Mouse (Mus musculus): Measurements from ENCODE around the gene Mov10.
A peak's percentile ranks its signal among the peaks of the same experiment; 100 is the strongest.
"Not testable (repeated sequence)": the region's sequence is repeated elsewhere in the genome, so short reads cannot be mapped to it uniquely, and the experiment has no call there.

The Mov10 gene

DNA sequence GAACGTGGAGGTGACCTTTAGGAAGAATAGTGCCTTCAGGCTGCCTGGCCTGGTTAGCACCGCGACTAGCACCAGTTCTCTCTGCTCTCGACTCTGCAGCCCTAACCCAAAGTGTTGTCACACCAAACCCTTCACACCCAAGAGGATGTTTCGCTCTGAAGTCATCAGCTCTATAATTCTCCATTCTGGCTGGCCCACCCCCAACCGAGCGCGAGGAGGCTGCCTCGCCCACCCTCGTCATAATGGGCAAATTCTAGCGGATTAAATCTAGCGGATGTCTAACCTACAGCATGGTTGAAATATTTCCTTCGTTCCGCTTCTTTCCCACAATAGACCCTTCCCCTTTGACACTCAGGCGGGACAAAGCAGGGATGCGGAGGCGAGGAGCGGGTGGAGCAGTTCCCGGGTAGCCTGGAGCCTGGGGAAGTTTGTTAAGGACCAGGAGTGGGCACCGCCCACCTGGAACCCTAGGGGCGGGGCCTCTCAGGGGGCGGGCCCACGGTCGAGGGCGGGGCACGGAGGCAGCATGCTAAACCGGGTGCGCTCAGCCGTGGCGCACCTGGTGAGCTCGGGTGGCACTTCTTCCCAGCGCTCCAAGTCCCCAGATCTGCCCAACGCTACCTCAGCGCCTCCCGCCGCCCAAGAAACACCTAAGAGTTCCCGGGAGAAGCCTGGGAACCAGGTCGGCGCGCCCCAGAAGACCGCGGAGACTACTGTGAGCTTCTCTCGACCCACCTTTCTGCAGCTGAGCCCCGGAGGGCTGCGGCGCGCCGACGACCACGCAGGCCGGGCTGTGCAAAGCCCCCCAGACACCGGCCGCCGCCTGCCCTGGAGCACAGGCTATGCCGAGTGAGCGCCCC, 37.6 kb downstream of the Mov10 start, which contains the start of gene Ppm1j:
Ppm1j (plus strand) TSS at position 496 of the 860 bp plus-strand sequence.
- DNase-seq (ENCODE audit: low spot score), result peak; percentile 68

DNA sequence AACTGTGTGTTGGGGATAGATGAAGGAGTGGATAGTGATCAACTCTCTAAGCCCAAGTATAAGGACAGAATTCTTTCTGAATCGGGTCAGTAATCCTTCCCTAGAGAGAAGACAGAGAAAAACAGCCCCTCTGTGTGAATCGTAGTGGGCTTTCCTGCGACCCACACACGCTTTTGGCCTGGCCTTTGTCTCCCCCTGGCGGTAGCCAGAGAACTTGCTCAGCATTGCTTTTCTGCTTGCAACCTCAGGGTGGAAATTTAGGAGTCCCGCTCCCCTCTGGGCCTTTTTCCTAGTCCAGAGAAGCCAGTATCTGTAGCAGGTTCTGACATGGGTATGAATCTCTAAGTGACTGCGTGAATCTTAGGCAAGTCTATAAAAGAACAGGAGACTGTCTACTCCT, 38.4 kb downstream of the Mov10 start:
- peak; percentile 55 for DNase-seq (ENCODE audit: low spot score)

DNA sequence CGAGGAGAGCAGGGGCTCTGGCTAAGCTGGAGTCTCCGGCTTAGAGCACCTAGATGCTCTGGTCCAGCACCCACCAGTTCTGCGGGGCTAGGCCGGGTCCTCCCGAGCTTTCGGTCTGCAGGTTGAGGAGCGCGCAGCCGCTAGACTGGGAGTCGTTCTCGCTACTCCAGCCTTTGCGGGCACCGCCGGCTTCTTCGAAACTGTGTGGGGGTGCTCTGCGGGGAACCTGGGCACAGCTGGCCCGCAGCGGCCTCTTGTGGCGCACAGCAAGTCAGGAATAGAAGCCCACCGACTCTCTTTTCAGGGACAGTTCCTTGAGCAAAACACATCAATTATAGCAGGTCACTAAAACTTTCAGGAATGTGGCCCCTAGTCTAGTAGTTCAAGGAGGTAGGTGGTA, 41.0 kb downstream of the Mov10 start:
- peak; percentile 49 for DNase-seq (ENCODE audit: low spot score)

DNA sequence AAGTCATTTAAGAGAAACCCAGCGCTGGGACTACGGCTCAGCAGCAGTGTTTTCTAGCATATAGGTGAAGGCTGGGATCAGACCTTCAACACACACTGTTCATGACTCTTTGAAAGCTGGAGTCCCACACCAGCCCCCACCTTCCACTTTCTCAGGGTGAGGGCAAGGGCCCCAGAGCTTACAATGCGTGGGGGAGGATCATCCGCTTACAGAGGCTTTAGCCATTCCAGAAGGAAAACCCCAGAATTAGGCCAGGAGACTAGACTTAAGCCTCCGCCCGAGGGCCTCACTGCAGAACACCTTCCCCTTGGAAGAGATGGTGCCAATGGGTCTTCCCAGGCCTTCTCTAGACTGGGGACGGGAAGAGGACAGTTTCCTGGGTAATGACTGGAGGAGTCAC, 45.1 kb downstream of the Mov10 start:
- no peak for DNase-seq (ENCODE audit: low spot score)

DNA sequence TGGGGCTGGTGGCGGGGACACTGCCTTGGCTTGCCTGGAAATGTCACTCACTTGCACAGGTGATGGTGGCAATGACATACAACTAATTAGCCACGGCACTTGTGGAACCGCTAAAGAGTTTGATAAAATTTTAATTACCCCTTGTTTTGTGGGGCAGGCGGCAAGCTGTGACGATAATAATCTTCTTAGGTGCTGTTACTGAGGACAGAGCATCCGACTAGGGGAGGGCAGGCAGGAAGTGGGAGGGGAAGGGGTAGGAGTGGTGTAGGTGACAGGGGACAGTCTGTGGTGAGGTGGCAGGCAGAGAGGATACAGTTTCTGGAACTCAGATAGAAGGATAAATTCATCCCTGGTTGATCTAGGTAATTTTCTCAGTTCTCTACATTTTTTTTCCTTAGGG, 46.9 kb downstream of the Mov10 start:
- no peak for DNase-seq (ENCODE audit: low spot score)

DNA sequence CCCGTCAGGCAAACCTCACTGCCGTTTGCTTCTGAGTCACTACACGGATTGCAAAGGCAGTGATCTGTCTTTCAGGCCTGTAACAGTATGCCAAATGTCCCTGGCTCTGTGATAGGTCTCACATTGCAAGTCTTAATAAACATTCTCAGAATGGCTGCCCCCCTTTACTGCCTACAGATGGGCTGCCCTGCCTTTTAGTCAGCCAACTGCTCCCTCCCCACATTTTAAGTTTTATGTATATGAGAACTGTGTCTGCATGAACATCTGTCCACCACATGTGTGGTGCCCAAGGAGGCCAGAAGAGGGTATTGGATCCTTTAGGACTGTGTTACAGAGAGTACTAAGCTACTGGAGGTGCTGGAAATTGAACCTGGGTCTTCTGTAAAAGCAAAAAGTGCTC, 47.4 kb downstream of the Mov10 start:
- no peak for DNase-seq (ENCODE audit: low spot score)

DNA sequence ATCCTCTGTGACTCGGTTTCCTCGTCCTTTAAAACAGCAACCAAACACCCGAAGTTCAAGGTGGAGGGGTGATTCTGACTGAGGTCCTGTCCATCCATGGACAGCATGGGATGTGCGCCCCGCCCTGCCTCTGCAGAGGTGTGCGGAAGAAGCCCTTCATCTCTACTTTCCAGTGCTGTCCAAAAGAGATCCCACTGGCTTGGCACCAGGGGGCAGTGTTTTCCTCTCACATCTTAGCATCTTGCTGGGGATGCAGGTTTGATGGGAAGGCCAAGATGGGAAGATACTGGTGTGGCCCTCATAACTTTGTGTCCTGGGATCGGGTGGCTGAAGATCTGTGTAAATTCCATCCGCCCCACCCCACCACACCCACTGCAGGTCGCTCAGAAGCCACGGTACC, 48.3 kb downstream of the Mov10 start:
- peak; percentile 29 for DNase-seq (ENCODE audit: low spot score)

DNA sequence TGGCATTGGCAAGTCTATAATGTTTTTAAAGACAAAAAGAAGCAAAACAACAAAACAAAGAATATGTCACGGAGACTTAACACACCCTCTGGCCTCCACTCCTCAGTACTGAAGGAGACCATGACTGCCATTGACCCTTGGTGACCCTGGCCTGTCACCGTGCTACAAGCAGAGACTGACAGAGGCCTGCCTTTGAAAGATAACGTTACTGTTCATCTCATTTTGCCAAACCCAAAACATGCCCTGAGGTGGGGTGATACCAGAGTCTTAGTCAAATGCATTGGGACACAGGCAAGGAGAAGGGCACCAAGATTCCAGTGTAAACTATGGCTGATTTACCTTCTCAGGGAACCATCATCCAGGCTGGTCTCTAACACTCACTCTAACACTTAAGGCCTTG, 49.2 kb downstream of the Mov10 start:
- no peak for DNase-seq (ENCODE audit: low spot score)

DNA sequence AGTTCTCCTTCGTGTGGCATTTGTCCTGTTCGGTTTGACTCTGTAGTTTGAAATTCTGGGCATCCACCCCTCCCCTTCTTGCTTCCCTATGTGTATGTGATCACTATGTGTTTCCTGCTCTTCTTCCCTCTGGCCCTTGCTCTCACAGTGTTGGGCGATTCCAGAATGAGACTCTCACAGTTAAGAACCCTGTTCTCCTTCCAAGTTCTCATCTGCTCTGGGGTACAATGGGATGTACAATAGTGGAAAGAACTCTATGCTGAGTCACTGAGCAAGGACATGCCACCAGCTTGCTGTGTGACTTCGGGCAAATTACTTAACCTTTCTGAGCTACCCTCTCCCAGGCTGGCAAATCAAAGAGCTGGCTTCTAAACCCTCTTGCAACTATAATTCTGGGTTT, 50.6 kb downstream of the Mov10 start:
- DNase-seq (ENCODE audit: low spot score), result no peak

DNA sequence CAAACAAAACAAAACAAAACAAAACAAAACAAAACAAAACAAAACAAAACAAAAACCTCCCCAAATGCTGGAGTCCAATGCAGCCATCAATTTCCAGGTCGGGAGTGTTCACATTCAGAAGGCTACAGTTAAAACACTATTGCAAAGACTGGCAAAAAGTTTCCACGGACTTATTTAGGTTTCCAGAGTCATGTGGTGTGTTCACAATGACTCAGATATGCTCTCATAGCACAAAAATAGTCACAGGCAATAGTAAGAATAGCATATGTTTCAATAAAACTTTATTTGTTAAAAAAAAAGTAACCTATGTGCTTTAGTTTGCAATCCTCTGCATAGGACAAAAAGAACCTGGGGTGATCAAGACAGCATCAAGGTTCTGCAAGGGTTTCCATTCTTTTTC, 51.2 kb downstream of the Mov10 start:
- DNase-seq (ENCODE audit: low spot score), result no peak

DNA sequence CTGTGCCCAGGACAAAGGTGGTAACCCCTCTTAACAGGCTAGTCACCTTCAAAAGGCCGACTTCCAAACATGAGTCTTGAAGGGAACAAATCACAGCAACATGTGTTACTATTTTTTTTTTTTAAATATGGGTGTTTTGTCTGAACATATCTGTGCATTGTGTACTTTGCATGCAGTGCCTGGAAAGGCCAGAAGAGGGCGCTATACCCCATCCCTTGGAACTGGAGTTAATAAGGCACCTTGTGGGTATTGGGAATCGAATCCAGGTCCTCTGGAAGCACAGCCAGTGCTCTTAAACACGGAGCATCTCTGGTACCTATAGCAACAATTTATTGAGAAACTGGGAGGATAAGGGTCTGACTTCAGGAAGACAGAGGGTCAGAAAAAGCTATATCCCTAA, 53.3 kb downstream of the Mov10 start:
- peak; percentile 14 for DNase-seq (ENCODE audit: low spot score)

DNA sequence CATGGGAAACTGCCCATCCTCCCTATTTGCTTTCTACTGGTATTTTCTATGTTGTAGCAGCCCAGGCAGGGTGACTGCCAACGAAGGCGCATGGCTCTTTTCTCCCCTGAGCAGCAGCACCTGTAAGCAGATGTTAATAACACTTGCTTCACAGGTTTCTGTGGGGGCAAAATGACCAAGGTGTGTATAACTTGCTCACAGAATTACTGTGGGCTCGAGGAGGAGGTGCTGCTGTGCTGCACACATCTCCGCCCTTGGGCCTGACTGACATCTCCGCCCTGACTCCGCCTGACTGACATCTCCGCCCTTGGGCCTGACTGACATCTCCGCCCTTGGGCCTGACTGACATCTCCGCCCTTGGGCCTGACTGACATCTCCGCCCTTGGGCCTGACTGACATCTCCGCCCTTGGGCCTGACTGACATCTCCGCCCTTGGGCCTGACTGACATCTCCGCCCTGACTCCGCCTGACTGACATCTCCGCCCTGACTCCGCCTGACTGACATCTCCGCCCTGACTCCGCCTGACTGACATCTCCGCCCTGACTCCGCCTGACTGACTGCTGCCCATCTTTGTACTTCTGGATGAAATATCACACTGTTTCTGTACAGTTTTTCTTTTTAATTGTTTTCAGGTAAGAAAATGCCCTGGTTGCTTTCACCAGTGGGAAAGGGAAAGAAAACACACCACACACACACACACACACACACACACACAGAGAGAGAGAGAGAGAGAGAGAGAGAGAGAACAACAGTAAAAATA, 56.1 kb downstream of the Mov10 start:
- not testable (repeated sequence) for DNase-seq (ENCODE audit: low spot score)

DNA sequence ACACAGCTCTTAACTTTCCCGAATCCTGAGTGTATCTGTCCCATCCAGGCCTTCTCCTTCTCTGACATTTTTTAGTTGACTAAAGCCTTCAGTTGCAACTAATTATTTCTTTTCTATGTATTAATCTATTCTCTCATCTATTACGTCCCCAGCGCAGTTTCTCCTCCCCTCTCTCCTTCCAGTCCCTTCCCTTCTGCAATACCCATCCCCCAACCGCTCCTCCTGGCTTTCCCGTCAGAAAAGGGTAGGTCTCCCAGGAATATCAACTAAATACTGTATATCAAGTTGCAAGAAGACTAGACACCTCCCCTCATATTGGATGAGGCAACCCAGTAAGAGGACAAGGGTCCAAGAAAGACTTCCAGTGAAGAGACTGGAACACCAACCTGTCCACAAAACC, 59.5 kb downstream of the Mov10 start:
- DNase-seq (ENCODE audit: low spot score), result no peak

DNA sequence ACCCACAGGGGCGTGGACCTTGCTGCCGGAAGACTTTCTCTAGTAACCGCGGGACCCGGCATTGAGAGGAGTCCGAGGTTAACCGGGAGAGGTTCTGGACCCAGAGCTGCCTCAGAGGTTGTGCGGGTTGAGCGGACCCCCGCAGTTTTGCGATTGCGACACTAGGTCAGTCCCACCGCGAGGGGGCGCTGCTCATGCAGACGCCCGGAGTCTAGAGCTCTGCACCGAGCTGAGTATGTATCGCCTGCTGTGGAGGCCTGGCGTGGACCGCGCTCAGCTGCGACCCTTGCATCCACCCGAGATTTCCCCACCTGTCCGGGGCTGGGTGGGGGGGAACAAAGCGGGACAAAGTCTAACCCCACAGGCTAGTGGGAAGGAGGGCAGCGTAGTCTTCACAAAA, 60.0 kb downstream of the Mov10 start:
- peak; percentile 73 for DNase-seq (ENCODE audit: low spot score)

DNA sequence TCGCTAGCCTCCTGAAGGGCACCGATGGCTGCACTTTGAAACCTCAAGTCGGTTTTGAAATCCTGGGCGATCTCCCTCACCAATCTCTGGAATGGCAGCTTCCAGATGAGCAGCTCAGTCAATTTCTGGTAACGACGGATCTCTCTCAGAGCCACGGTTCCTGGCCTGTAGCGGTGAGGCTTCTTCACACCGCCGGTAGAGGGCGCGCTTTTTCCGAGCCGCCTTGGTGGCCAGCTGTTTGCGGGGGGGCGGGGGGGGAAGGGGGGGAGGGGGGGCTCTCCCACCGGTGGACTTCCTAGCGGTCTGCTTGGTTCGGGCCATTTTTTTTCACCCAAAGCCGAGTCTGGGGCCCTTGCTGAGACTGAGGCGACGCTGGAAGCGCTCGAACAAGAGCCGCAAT, 65.5 kb downstream of the Mov10 start:
- peak; percentile 18 for DNase-seq (ENCODE audit: low spot score)

Measured in ovary, postnatal 36 days (tissue).